Mouse (Mus musculus) urinary bladder, postnatal 14 days (tissue): Measurements from ENCODE around the gene Vmn1r88.
"Not testable (repeated sequence)": the region's sequence is repeated elsewhere in the genome, so short reads cannot be mapped to it uniquely, and the experiment has no call there.

Experiments
- DNase-seq: peaks from one replicate; pipeline ENCODE4 v3.0.0; 2021; ENCODE audit warnings: low spot score

The Vmn1r88 gene

GRCm38 (mm10) chr7:13159268-13159667 is at the start of gene Vmn1r88:
Gene Vmn1r88 (plus strand): TSS chr7:13159568.
- DNase-seq = no peak

DNA sequence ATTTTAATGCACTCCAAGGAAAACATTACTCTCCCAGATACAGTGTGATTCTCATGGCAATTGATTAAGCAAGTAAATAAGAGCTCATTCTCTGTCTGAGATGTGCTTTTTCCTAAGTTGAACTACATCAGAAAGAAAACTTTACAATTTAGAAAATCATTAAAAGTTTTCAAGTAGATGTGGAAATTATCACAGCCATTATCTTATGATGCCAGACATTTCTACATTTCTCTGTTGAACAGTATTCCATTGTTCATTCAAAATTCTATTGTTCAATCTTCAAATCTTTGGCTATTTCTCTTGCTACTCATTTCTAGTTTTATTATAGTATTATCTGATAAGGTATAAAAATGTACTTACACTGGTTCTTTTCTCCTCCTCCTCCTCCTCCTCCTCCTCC is 39.6 kb upstream of the Vmn1r88 start, which contains the start of gene Vmn1r86:
Gene Vmn1r86 (minus strand): TSS at position 101 of the 400 bp plus-strand sequence.
- DNase-seq = no peak

GRCm38 (mm10) chr7:13123554-13124153 is 35.7 kb upstream of the Vmn1r88 start:
- not testable (repeated sequence) for DNase-seq

- no peak for DNase-seq
Measured at GRCm38 (mm10) chr7:13131856-13132255, 27.5 kb upstream of the Vmn1r88 start.

DNA sequence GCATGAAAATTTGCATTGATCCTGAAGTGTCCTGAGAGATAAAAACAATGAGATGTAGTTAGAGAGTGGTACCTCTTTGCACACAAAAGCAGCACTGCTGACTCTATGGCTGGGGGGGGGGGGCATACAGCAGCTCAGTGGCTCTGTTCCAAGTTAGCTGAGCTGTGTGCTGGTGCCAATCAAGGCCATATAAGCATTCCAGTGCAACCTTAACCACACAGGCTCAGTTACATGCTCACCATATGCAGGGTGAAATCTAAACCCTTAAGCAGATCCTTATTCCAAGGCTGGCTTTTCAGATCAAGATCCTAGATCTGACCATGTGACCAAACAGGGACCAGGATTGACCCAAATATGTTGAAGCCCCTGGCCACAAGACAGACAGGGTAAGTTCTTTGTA is 22.0 kb upstream of the Vmn1r88 start:
- no peak for DNase-seq

- DNase-seq = no peak
Measured at GRCm38 (mm10) chr7:13140057-13140456, 19.3 kb upstream of the Vmn1r88 start, which contains the start of gene Vmn1r87. Gene Vmn1r87 (minus strand): TSS chr7:13140157.

GRCm38 (mm10) chr7:13212720-13213119 is 53.4 kb downstream of the Vmn1r88 start, which contains the start of gene Vmn1r89:
Gene Vmn1r89 (plus strand): TSS chr7:13213020.
- DNase-seq = no peak
